Mouse (Mus musculus): ENCODE results near the gene Strn3.

GRCm38 (mm10) chr12:51696157-51696556 is 4.5 kb upstream of the Strn3 start:
- TF ChIP-seq MYOD1 (IDR thresholded peaks at IDR 0.05; ENCODE audit: control insufficient read depth in 1 of 3, insufficient read length in 2 of 3, low read depth in 2 of 3) (no peak), MAX (IDR thresholded peaks at IDR 0.05; ENCODE audit: low read depth) (no peak), POLR2A (IDR thresholded peaks at IDR 0.05; ENCODE audit: insufficient read length, low read depth) (no peak), TCF3 (IDR thresholded peaks at IDR 0.05; ENCODE audit: insufficient read length, low read depth) (no peak), TCF12 (IDR thresholded peaks at IDR 0.05; ENCODE audit: insufficient read depth, poor library complexity, severe bottlenecking) (no peak)

Measured in myocyte (in vitro differentiated cells).